Mouse (Mus musculus) embryo, embryonic 10 days (tissue): Measurements from ENCODE around the gene Itpr2.
A peak's percentile ranks its signal among the peaks of the same experiment; 100 is the strongest.

Source experiments
- DNase-seq: peaks from one replicate; pipeline ENCODE4 v3.0.0-alpha.2; 2015; ENCODE audit warnings: low spot score

The Itpr2 gene

DNA sequence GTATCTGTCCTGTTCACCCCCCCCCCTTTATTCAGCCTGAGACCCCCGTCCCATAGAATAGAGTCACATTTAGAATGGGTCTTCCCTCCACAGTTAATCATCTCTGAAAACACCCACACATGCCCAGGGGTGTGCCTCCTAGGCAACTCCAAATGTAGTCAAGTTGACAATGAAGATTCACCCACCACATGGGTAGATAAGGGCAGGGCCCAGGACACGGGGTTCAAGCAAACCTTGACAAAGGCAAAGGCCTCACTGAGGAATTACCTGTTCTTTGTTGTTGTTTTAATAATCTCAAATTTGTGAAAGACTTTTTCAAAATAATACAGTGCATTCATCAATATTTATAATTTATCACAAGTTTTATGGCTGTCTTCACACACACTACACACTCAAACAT lies 2.4 kb upstream of the Itpr2 start:
- DNase-seq, result no peak

DNA sequence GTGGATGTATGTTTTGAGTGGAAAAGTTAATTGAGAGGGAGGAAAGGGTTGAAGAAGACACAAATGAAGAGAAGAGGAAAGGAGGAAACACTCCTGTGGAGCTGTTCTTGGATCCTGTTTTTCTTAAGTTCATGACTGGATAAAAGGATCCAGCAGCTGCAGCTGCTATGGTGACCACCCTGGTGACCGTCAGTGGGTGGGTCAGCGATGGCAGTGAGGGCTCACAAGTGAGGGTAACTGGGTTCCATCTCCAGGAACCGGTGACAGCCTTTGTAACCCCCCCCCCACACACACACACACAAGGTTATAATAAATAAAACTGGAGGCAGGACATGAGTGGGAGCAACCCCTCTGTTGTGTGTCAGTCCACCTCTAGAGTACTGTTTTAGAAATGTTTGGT lies 833 bp upstream of the Itpr2 start:
- DNase-seq, result no peak

DNA sequence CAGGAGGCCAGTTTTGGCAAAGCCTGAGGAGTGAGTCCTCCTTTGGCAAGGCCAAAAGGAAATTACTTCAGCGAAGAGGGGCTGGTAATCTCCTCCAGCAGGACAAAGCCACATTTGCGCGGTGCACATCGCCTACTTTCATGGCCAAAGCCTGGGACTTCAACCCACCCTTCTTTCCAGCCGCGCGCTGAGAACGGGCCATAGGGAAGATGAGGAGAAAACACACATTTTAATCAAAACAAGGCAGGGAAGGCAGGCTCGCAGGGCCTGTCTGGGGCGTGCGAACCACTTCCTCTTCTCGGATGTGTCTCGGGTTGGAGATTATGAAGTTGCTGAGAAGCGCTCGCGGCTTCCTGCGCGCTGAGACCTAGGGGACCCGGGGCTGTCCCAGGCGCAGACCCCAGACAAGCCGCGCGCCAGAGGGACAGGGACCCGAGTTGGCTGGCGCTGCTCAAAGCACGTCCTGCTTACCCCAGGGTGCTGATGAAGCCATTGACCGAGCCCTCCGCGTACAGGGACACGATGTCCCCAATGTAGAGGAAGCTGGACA lies 632 bp downstream of the Itpr2 start:
- DNase-seq, result peak; percentile 60

DNA sequence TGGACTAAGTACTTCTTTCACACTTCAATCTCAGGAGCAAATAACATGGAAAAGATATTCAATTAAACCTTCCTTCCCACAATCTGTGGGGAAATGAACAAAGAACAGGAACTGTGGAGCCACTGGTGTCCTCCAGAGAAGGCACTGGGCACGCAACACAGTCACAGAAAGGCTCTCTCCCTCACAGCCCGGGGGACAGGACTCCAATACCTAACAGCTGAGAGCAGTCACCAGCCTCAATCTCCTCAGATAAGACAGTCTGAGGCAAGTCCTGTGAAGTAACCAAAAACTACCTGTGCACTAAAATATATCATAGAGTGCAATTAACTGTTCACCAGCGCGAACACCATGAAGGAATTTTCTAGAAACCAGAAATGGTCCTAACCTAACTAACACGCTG lies 1.3 kb downstream of the Itpr2 start:
- DNase-seq, result no peak

DNA sequence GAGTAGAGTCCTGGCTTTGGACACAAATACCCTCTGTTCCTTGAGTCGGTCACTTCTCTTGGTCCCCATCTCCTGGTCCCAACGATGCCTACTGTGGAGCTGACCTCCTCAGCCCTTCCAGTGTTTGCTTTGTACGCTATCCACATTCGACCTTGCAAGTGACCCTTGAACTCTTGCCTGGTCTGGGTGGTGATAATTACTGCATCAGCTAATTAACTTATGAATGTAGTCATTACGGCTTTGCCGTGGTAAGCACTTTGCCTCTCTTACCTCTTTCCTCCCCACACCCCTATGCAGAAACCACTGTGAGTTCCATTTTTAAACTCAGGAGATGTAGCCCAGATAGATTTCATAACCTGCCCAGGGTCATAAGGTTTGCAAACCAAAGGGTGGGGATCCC lies 1.8 kb downstream of the Itpr2 start:
- DNase-seq, result no peak

GRCm38 (mm10) chr6:146499566-146499965 lies 2.5 kb downstream of the Itpr2 start:
- DNase-seq, result no peak

GRCm38 (mm10) chr6:146498416-146498815 lies 3.6 kb downstream of the Itpr2 start:
- DNase-seq, result no peak

- no peak for DNase-seq
Observed at GRCm38 (mm10) chr6:146497866-146498265, 4.2 kb downstream of the Itpr2 start.

- no peak for DNase-seq
Observed at GRCm38 (mm10) chr6:146497435-146497834, 4.6 kb downstream of the Itpr2 start.

DNA sequence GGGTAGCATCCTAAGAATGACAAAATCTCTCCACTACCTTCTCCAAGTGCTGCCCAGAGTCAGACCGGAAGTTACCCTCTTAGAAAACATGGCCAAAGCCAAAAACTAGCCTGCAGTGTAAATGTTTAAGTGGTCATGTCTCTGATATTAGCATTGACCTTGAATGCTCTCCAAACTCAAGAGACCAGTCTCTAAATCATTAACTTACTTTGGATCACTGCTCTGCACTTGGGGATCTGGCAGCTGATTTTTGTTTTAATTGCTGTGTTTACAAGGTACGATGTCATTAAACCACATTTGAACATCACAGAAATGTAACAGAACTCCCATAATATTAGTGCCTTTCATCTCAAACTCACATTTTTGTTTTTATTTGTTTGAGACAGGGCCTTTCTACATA lies 10.3 kb downstream of the Itpr2 start:
- DNase-seq, result no peak

DNA sequence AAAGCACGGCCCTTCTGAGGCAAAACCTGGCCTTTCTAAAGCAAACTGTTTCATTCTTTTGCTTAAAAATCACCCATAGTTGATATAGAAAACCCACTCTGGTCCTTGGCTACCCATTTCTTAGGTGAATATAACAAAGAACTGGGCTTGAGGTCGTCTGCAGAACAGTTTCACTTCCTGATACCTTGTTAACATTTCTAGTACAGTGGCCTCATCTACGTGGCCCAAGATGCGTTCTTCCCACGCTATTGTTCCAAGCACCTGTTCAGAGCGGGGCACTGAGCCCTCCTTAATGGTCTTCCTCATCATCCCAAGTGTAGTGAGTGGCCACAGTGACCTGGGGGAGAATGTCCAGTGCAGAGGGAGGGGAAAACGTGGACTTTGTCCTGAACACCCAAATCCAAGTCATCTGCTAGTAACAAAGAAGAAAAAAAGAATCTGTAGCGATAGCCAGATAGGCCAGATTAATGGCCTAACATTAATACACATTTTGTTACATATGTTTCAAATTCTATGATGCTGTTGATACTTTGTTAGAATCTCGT lies 11.5 kb downstream of the Itpr2 start:
- no peak for DNase-seq

- no peak for DNase-seq
Observed at GRCm38 (mm10) chr6:146489841-146490240, 12.2 kb downstream of the Itpr2 start.

DNA sequence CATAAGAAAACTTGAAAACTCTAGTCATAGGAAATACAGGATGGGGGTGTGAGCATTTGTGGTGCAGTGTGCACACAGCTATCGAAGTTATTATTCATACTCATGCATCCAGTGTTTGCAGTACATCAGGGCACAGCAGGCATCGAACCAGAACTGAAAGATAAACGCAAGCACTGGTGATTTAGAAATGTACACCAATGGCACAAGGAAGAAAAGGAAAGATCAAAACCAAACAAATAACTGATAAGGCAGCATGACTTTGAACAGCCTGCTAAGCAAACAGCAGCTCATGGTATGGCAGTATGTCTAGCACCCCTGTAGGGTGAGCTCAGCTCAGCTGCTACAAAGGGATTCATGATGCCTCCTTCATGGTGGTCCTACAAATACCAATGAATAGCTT lies 13.3 kb downstream of the Itpr2 start:
- no peak for DNase-seq

DNA sequence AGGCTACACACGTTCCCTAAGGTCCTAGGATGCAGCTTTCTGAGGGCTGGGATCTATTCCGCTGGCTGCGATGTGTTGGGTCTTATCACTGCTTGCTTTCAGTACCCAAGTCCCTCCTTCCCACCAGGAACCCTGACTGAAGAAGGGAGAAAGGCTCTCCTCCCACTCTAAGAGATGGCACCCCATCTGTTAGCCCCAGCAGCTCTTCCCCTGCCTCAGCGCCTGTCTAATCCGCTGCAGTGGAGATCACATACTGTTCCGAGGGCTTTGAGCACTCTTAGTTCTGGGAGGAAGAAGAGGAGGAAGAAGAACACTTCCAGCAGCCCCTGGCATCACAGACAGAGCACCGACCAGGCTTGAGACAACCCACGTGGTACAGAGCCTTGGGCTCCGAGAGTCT lies 14.9 kb downstream of the Itpr2 start:
- DNase-seq, result no peak

GRCm38 (mm10) chr6:146486073-146486472 lies 15.9 kb downstream of the Itpr2 start:
- DNase-seq, result no peak

DNA sequence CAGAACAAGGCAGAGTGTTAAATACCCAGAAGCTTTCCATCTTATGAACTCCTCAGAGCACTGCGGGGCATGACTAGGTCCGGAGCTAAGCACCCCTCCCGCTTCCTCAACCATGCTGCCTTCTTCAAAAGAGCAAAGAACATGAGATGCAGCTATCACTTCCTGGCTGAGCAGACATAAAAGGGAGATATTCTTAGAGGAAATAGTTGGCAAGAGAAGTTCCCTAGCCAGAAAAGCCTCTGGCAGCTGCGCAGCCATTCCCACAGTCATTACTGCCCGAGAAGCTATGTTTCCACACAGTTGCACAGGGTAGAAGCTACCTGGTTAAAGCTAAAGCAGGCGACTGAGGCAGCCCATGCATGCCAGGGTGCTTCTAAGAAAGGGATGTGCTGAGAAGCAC lies 20.6 kb downstream of the Itpr2 start:
- DNase-seq, result no peak

- no peak for DNase-seq
Observed at GRCm38 (mm10) chr6:146480925-146481324, 21.1 kb downstream of the Itpr2 start.

DNA sequence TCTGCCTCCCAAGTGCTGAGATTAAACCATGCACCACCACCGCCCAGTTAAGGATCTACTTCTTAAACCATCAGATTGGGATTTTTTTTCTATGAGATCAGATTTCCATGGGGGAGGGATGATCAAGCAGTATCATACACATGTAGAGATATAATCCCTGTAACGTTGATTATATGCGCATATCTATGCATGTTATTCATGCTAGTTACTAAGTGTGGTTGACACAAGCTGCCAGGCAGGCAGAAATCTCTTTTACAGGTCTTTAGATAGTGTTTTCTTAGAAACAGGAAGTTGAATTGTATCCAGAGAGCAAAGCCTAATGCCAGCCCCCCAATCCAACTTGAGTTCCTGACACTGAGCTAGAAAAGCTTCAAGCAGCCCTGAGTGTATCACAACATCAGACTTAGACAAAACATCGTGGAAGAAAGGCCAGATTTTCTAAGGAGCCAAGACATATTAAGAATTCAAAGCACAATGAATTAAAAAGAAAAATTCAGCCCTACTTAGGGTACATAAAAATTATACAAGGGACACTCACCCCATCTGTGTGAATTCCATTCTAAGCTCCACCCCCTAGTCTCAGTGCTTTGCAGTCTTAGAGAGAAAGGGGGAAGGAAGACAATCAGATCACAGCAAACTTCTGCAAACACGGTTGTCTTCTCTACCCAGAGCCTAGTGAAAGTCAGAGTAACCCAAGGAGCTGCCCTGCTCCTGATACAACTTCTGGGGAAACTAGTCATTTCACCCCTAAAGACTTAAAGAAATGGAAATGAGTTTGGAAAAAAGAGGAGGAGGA lies 22.9 kb downstream of the Itpr2 start:
- DNase-seq, result no peak

GRCm38 (mm10) chr6:146476865-146477264 lies 25.2 kb downstream of the Itpr2 start:
- DNase-seq, result no peak

GRCm38 (mm10) chr6:146474166-146474565 lies 27.9 kb downstream of the Itpr2 start:
- DNase-seq, result no peak

DNA sequence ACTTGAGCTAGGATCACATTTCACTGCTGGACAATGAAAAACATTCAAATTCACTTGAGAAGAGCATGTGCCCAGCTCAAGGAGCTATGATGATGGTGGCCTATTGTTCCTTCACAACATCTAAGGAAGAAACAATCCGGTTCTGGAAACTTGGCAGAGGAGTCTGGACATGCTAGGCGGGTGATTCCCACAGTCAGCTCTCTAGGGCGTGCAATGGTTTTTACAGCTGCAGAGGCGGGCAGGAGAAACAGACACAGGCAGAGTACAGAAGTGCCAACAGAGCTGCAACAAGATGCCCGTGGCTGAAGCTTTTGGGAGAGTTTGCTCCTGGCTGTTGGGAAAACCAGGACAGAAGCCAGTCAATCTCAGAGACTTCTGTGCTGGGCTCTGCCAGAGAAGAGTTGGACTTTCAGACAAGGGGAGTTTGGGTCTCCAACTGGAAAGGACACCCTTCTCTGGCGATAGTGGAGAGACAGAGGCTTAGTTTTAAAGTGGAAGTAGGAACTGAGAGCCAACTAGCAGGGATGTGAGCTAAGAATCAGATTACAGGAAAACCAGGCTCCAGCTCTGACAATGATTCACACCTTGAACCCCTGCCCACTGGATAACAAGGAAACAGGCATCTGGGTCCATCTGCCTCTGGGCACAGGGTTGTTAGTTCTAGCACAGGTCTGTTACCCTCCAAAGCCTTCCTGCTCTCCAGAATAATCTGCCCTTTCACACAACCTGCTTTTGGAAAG lies 28.6 kb downstream of the Itpr2 start:
- DNase-seq, result no peak

DNA sequence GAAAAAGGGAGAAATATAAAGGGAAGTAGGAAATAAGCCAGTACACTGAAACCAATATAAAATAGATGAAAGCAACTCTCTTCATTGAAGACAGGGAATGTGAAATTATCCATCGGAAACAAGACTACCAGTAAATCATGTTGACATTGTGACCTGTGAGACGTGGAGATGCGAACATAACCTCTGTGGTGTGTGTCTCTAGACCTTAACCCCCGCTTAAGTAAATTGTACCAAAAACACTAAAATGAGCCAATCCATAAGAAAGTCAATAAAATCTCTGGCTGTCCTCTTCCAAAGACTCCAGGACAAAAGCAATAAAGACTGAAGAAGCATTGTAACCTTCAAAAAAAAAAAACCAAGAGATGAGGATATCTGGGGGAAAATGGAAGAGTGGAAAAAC lies 31.6 kb downstream of the Itpr2 start:
- no peak for DNase-seq

DNA sequence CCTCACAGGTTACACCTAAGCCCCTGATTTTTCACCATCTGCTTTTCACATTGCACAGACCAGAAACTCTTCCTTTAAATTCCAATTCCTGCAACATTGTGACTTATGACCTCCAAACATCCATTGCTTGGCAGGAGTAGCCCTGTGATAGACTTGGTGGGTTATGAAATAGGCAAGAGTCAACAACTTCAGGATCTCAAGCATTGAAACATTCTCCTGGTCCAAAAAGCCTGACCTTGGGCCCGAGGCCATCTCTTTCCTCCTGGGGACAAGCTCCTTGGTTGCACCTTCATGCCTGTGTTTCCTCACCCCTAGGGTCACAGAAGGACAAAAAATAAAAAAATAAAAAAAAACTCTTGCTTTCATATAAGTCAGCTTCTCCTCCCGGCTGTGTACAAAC lies 32.1 kb downstream of the Itpr2 start:
- no peak for DNase-seq
